Mouse (Mus musculus): Measurements from ENCODE around the gene Mroh2b. TPM values are rescaled to one million over a fixed set of nuclear protein-coding genes. Genes with fewer than 3 reads are reported as not detected.

The Mroh2b gene
- not detected in 2 replicates for polyA plus RNA-seq (2014; fragmentation: Nextera tagmentation; extraction: Ambion mirVana)

- H3K27ac ChIP-seq (ENCODE audit: low read depth, low read length) = no peak within 1 kb of the TSS
- 0 out of 2 replicates have a peak, but pooled peaks cover 3% of the 10 kb centered on the region for H3K4me1 ChIP-seq (ENCODE audit: control insufficient read depth, insufficient read depth, low read length)
- H3K27me3 ChIP-seq (replicated peaks; ENCODE audit: control insufficient read depth, insufficient read depth, low read length) = no peaks in the 10 kb centered on the region
- ATAC-seq (no peak), DNase-seq (ENCODE audit: low spot score) (no peak)
- no peaks in the 10 kb centered on the region for H3K36me3 ChIP-seq (ENCODE audit: control insufficient read depth, insufficient read depth, low read length)
- WGBS = 89% methylated on average over 1 of the region's 1 CpGs
- H3K4me2 ChIP-seq (ENCODE audit: low read length) = no peak within 1 kb of the TSS
- no peak within 1 kb of the TSS for H3K4me3 ChIP-seq (ENCODE audit: low read depth, low read length)
- no peak within 1 kb of the TSS for H3K9ac ChIP-seq (ENCODE audit: low read length)
- no peaks in the 10 kb centered on the region for H3K9me3 ChIP-seq (replicated peaks; ENCODE audit: control insufficient read depth, low read length)
Measured at GRCm38 (mm10) chr15:4898437-4898836, at the start of gene Mroh2b. Gene Mroh2b, plus strand, starts transcription at chr15:4898737.

- DNase-seq (ENCODE audit: low spot score) (no peak), ATAC-seq (no peak)
- H3K4me1 ChIP-seq (ENCODE audit: control insufficient read depth, insufficient read depth, low read length) = no peaks in the 10 kb centered on the region
- H3K4me3 ChIP-seq (ENCODE audit: low read depth, low read length) = no peak overlapping the region
- no peaks in the 10 kb centered on the region for H3K27me3 ChIP-seq (replicated peaks; ENCODE audit: control insufficient read depth, insufficient read depth, low read length)
- H3K36me3 ChIP-seq (ENCODE audit: control insufficient read depth, insufficient read depth, low read length) = no peaks in the 10 kb centered on the region
- H3K9ac ChIP-seq (ENCODE audit: low read length) = no peak overlapping the region
- no peak overlapping the region for H3K27ac ChIP-seq (ENCODE audit: low read depth, low read length)
- H3K4me2 ChIP-seq (ENCODE audit: low read length) = no peak overlapping the region
- WGBS = 95% methylated on average over 1 of the region's 1 CpGs
- no peaks in the 10 kb centered on the region for H3K9me3 ChIP-seq (replicated peaks; ENCODE audit: control insufficient read depth, low read length)
Measured at GRCm38 (mm10) chr15:4850015-4850414, 48.5 kb upstream of the Mroh2b start.

DNA sequence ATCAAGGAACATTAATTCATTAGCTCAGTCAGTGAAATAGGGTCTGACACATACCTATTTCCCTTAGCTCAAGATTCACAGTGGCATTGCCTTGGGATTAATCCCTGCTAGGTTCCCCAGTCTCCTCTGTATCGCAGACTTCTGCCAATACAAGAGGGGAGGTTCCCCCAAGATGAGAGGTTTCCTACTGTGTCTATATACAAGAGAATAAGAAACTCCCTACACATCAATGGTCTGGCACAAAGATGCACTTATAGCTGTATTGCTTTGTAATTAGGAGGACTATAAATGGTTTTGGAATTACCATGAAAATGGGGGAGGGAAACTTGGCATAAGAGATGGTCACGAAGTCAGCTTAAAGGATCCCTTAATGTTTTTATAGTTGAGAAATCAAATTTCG is 3.6 kb upstream of the Mroh2b start:
- no peak overlapping the region for H3K27ac ChIP-seq (ENCODE audit: low read depth, low read length)
- 17% methylated on average over 3 of the region's 3 CpGs for WGBS
- ATAC-seq = no peak
- H3K27me3 ChIP-seq (replicated peaks; ENCODE audit: control insufficient read depth, insufficient read depth, low read length) = no peaks in the 10 kb centered on the region
- DNase-seq (ENCODE audit: low spot score) = peak; percentile 3
- no peak overlapping the region for H3K9ac ChIP-seq (ENCODE audit: low read length)
- H3K4me2 ChIP-seq (ENCODE audit: low read length) = no peak overlapping the region
- no peak overlapping the region for H3K4me3 ChIP-seq (ENCODE audit: low read depth, low read length)
- H3K36me3 ChIP-seq (ENCODE audit: control insufficient read depth, insufficient read depth, low read length) = no peaks in the 10 kb centered on the region
- no peaks in the 10 kb centered on the region for H3K9me3 ChIP-seq (replicated peaks; ENCODE audit: control insufficient read depth, low read length)
- H3K4me1 ChIP-seq (ENCODE audit: control insufficient read depth, insufficient read depth, low read length) = 0 out of 2 replicates have a peak, but pooled peaks cover 3% of the 10 kb centered on the region

- 91% methylated on average over 8 of the region's 8 CpGs for WGBS
- Histone ChIP-seq H3K9ac (ENCODE audit: low read length) (no peak overlapping the region), H3K4me3 (ENCODE audit: low read depth, low read length) (no peak overlapping the region), H3K4me1 (ENCODE audit: control insufficient read depth, insufficient read depth, low read length) (no peaks in the 10 kb centered on the region), H3K27me3 (replicated peaks; ENCODE audit: control insufficient read depth, insufficient read depth, low read length) (no peaks in the 10 kb centered on the region), H3K27ac (ENCODE audit: low read depth, low read length) (no peak overlapping the region), H3K9me3 (replicated peaks; ENCODE audit: control insufficient read depth, low read length) (no peaks in the 10 kb centered on the region), H3K4me2 (ENCODE audit: low read length) (no peak overlapping the region), H3K36me3 (ENCODE audit: control insufficient read depth, insufficient read depth, low read length) (no peaks in the 10 kb centered on the region)
- ATAC-seq (no peak), DNase-seq (ENCODE audit: low spot score) (no peak)
Measured at GRCm38 (mm10) chr15:4934731-4935130, 36.2 kb downstream of the Mroh2b start.

DNA sequence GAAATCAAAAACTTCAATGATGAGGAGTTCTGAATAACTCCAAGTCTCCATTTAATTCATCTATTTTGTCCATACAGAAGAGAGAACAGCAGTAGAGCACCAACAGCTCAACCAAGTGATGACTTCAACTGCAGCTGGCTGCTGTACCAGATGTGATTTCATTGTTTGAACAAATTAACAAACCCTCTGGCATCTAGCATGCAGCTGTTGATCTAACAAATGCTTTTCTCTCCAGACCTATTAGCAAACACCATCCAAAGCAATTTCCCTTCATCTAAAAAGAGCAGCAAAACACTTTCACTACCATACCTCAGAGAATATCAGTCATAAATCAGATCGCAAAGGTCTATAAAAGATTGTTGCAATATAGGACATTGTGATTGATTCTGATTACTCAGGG is 74.8 kb downstream of the Mroh2b start:
- DNase-seq (ENCODE audit: low spot score) = peak; percentile 5
- H3K4me2 ChIP-seq (ENCODE audit: low read length) = no peak overlapping the region
- no peaks in the 10 kb centered on the region for H3K9me3 ChIP-seq (replicated peaks; ENCODE audit: control insufficient read depth, low read length)
- no peak overlapping the region for H3K4me3 ChIP-seq (ENCODE audit: low read depth, low read length)
- 88% methylated on average over 1 of the region's 1 CpGs for WGBS
- no peak overlapping the region for H3K27ac ChIP-seq (ENCODE audit: low read depth, low read length)
- no peaks in the 10 kb centered on the region for H3K4me1 ChIP-seq (ENCODE audit: control insufficient read depth, insufficient read depth, low read length)
- H3K36me3 ChIP-seq (ENCODE audit: control insufficient read depth, insufficient read depth, low read length) = no peaks in the 10 kb centered on the region
- H3K27me3 ChIP-seq (replicated peaks; ENCODE audit: control insufficient read depth, insufficient read depth, low read length) = no peaks in the 10 kb centered on the region
- no peak overlapping the region for H3K9ac ChIP-seq (ENCODE audit: low read length)
- no peak for ATAC-seq

DNA sequence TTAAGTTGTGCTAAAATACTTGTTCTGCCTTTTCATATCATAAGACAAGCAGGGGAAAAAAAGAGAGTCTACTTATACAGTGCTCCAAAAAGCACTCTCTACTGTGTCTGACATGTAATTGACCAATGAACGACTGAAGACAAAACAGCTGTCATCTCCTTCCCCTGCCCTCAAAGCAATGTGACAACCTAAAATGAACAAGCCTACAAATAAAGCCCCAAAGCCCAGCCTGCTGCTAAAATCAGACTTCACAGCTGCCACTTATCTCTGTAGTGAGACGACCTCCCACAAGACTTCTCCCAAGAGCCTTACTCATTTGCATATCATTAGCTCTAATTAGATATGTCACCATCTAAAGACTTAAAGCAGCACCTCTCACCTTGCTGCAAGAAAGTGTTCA is 104.4 kb downstream of the Mroh2b start:
- peak; percentile 62 for DNase-seq (ENCODE audit: low spot score)

DNA sequence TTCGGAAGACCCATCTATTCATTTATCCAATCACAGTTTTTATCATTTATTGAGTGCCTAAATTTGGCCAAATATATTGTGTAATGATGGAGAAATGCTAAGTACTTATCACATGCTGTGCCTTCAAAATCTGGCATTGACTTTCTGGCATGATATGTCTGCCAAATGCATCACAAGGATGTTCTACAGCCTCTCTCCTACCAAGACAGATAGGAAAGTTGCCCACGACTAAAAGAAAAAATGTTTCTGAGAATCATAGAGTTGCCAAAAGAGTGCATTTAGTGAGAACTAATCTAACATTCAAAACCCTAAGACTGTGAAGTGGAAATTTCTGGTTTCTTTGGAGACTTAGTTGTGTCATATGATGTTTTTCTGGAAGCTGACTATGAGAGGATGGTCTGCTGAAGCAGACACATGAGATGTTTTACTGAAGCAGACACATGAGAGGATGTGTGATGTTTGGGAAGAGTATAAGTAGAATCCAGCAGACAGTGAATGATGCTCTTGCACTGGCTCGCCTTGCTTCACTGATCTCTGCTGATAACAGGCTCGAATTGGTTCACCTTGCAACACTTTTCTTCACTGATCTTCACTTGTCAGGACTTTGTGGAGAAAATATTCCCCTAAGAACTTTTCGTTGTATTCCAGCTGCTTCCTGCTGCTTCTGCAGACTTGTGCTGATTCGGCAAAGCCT is 105.1 kb downstream of the Mroh2b start:
- no peaks in the 10 kb centered on the region for H3K9me3 ChIP-seq (replicated peaks; ENCODE audit: control insufficient read depth, low read length)
- no peak overlapping the region for H3K4me2 ChIP-seq (ENCODE audit: low read length)
- 0 out of 2 replicates have a peak, but pooled peaks cover 4% of the 10 kb centered on the region for H3K4me1 ChIP-seq (ENCODE audit: control insufficient read depth, insufficient read depth, low read length)
- H3K36me3 ChIP-seq (ENCODE audit: control insufficient read depth, insufficient read depth, low read length) = no peaks in the 10 kb centered on the region
- no peaks in the 10 kb centered on the region for H3K27me3 ChIP-seq (replicated peaks; ENCODE audit: control insufficient read depth, insufficient read depth, low read length)
- DNase-seq (ENCODE audit: low spot score) = peak; percentile 23
- no peak overlapping the region for H3K27ac ChIP-seq (ENCODE audit: low read depth, low read length)
- peak; percentile 24; the same call in 1 of the 2 replicates for ATAC-seq
- H3K4me3 ChIP-seq (ENCODE audit: low read depth, low read length) = no peak overlapping the region
- no peak overlapping the region for H3K9ac ChIP-seq (ENCODE audit: low read length)
- 78% methylated on average over 6 of the region's 6 CpGs for WGBS

More for the DNA sequence above, 104.4 kb downstream of the Mroh2b start:
- Histone ChIP-seq H3K4me3 (ENCODE audit: low read depth, low read length) (no peak overlapping the region), H3K27me3 (replicated peaks; ENCODE audit: control insufficient read depth, insufficient read depth, low read length) (no peaks in the 10 kb centered on the region), H3K9ac (ENCODE audit: low read length) (no peak overlapping the region), H3K9me3 (replicated peaks; ENCODE audit: control insufficient read depth, low read length) (no peaks in the 10 kb centered on the region), H3K4me1 (ENCODE audit: control insufficient read depth, insufficient read depth, low read length) (0 out of 2 replicates have a peak, but pooled peaks cover 4% of the 10 kb centered on the region), H3K4me2 (ENCODE audit: low read length) (no peak overlapping the region), H3K27ac (ENCODE audit: low read depth, low read length) (no peak overlapping the region), H3K36me3 (ENCODE audit: control insufficient read depth, insufficient read depth, low read length) (no peaks in the 10 kb centered on the region)
- ATAC-seq = peak; percentile 89
- WGBS = 6% methylated on average over 2 of the region's 2 CpGs

DNA sequence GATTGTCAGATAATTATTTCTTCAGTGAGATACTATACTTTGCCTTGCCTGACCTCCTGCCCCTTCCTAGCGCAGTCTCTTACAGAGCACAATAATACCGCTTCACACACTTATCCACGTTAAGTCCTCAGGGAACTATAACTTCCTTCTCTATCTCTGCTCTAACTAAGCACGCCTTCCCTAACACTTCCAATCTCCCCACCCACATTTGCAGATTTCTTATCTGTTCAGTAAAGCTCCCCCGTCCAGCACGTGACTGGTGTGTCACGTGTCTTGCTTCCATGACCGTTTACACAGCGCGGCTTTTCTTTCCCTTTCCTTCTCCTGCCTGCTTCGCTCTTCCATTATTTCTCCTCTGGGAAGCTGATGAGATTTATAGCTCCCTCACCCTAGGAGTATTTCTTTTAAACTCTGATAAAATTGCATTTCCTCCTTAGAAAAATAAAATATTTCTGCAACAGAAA is 111.1 kb downstream of the Mroh2b start:
- no peaks in the 10 kb centered on the region for H3K36me3 ChIP-seq (ENCODE audit: control insufficient read depth, insufficient read depth, low read length)
- no peaks in the 10 kb centered on the region for H3K27me3 ChIP-seq (replicated peaks; ENCODE audit: control insufficient read depth, insufficient read depth, low read length)
- no peaks in the 10 kb centered on the region for H3K9me3 ChIP-seq (replicated peaks; ENCODE audit: control insufficient read depth, low read length)
- no peak overlapping the region for H3K4me3 ChIP-seq (ENCODE audit: low read depth, low read length)
- 87% methylated on average over 11 of the region's 11 CpGs for WGBS
- no peaks in the 10 kb centered on the region for H3K4me1 ChIP-seq (ENCODE audit: control insufficient read depth, insufficient read depth, low read length)
- no peak overlapping the region for H3K9ac ChIP-seq (ENCODE audit: low read length)
- ATAC-seq (no peak), DNase-seq (ENCODE audit: low spot score) (no peak)
- H3K4me2 ChIP-seq (ENCODE audit: low read length) = no peak overlapping the region
- no peak overlapping the region for H3K27ac ChIP-seq (ENCODE audit: low read depth, low read length)
